18 mouse cellular contexts compared by ENCODE assay signal in genomic region chr8:101950599-101950998, GRCm38 (mm10).
DNase-seq lines count a peak whose midpoint lies in the region; ATAC-seq and TF ChIP-seq lines count a peak whose summit lies in the region.
"Had no signal": no experiment of that assay in that cellular context is flagged by ENCODE, and none has a peak within 500 bp of the region (broad histone marks: within the 10 kb centered on the region; RNA-seq: fewer than 3 reads in every experiment).

No protein-coding gene starts in this region.

- H3K27me3 ChIP-seq in embryonic facial prominence, embryonic 14.5 days (replicated peaks; ENCODE audit: control insufficient read depth, insufficient read depth, low read length): no peaks in the 10 kb centered on the region
- H3K27me3 ChIP-seq in embryonic facial prominence, embryonic 10.5 days (replicated peaks; ENCODE audit: low read depth, poor library complexity, severe bottlenecking): no peaks in the 10 kb centered on the region
- no peaks in the 10 kb centered on the region for H3K27me3 ChIP-seq in hindbrain, postnatal 0 days (ENCODE audit: insufficient read depth, low read length)
- no peaks in the 10 kb centered on the region for H3K27me3 ChIP-seq in hindbrain, embryonic 11.5 days (ENCODE audit: control insufficient read depth, insufficient read depth, low read length)
- no peaks in the 10 kb centered on the region for H3K27me3 ChIP-seq in heart, embryonic 16.5 days (ENCODE audit: control insufficient read depth, insufficient read depth, low read length)
- no peaks in the 10 kb centered on the region for H3K27me3 ChIP-seq in stomach, postnatal 0 days (ENCODE audit: control insufficient read depth, insufficient read depth, low read length)
- H3K27me3 ChIP-seq: forebrain, embryonic 12.5 days; limb, embryonic 13.5 days; liver, embryonic 15.5 days had no signal

- H3K9me3 ChIP-seq in embryonic facial prominence, embryonic 14.5 days (ENCODE audit: control insufficient read depth, low read length): no peaks in the 10 kb centered on the region
- H3K9me3 ChIP-seq in embryonic facial prominence, embryonic 10.5 days: no peaks in the 10 kb centered on the region
- H3K9me3 ChIP-seq in hindbrain, postnatal 0 days (ENCODE audit: low read length): no peaks in the 10 kb centered on the region
- no peaks in the 10 kb centered on the region for H3K9me3 ChIP-seq in hindbrain, embryonic 11.5 days (ENCODE audit: control insufficient read depth, low read length)
- no peaks in the 10 kb centered on the region for H3K9me3 ChIP-seq in heart, embryonic 16.5 days (replicated peaks; ENCODE audit: control insufficient read depth, low read length)
- H3K9me3 ChIP-seq in stomach, postnatal 0 days (ENCODE audit: control insufficient read depth, low read length): no peaks in the 10 kb centered on the region
- H3K9me3 ChIP-seq: forebrain, embryonic 12.5 days; limb, embryonic 13.5 days; liver, embryonic 15.5 days had no signal

- no peaks in the 10 kb centered on the region for H3K4me1 ChIP-seq in embryonic facial prominence, embryonic 14.5 days (ENCODE audit: control insufficient read depth, insufficient read depth, low read length)
- no peaks in the 10 kb centered on the region for H3K4me1 ChIP-seq in embryonic facial prominence, embryonic 10.5 days
- H3K4me1 ChIP-seq in hindbrain, postnatal 0 days (ENCODE audit: insufficient read depth, low read length): no peaks in the 10 kb centered on the region
- H3K4me1 ChIP-seq in hindbrain, embryonic 11.5 days (replicated peaks; ENCODE audit: control insufficient read depth, insufficient read depth, low read length): no peaks in the 10 kb centered on the region
- no peaks in the 10 kb centered on the region; the same call in 1 of the 2 replicates for H3K4me1 ChIP-seq in heart, embryonic 16.5 days (ENCODE audit: control insufficient read depth, insufficient read depth, low read length)
- H3K4me1 ChIP-seq in stomach, postnatal 0 days (replicated peaks; ENCODE audit: control insufficient read depth, insufficient read depth): no peaks in the 10 kb centered on the region
- H3K4me1 ChIP-seq: forebrain, embryonic 12.5 days; limb, embryonic 13.5 days; liver, embryonic 15.5 days had no signal

- no peak overlapping the region for H3K27ac ChIP-seq in embryonic facial prominence, embryonic 14.5 days (replicated peaks; ENCODE audit: low read depth, low read length)
- H3K27ac ChIP-seq in embryonic facial prominence, embryonic 10.5 days (replicated peaks): no peak overlapping the region
- H3K27ac ChIP-seq in hindbrain, postnatal 0 days: no peak overlapping the region
- no peak overlapping the region for H3K27ac ChIP-seq in hindbrain, embryonic 11.5 days (ENCODE audit: low read depth, low read length)
- H3K27ac ChIP-seq in heart, embryonic 16.5 days (ENCODE audit: low read length): peak overlapping the region; percentile 80
- no peak overlapping the region for H3K27ac ChIP-seq in stomach, postnatal 0 days (replicated peaks)
- H3K27ac ChIP-seq: forebrain, embryonic 12.5 days; limb, embryonic 13.5 days; liver, embryonic 15.5 days had no signal

- no peaks in the 10 kb centered on the region for H3K36me3 ChIP-seq in embryonic facial prominence, embryonic 14.5 days (ENCODE audit: control insufficient read depth, insufficient read depth, low read length)
- no peaks in the 10 kb centered on the region for H3K36me3 ChIP-seq in embryonic facial prominence, embryonic 10.5 days (replicated peaks)
- H3K36me3 ChIP-seq in hindbrain, postnatal 0 days (ENCODE audit: insufficient read depth, low read length): no peaks in the 10 kb centered on the region
- no peaks in the 10 kb centered on the region for H3K36me3 ChIP-seq in hindbrain, embryonic 11.5 days (ENCODE audit: control insufficient read depth, insufficient read depth, low read length)
- H3K36me3 ChIP-seq in heart, embryonic 16.5 days (ENCODE audit: control insufficient read depth, insufficient read depth): no peaks in the 10 kb centered on the region
- H3K36me3 ChIP-seq in stomach, postnatal 0 days (ENCODE audit: control insufficient read depth, insufficient read depth, low read length): no peaks in the 10 kb centered on the region
- H3K36me3 ChIP-seq: forebrain, embryonic 12.5 days; limb, embryonic 13.5 days; liver, embryonic 15.5 days had no signal

- TF ChIP-seq EP300 in stomach, postnatal 0 days (optimal IDR thresholded peaks at IDR 0.05): no peak

- no peak for ATAC-seq in embryonic facial prominence, embryonic 14.5 days (ENCODE audit: low read depth)
- ATAC-seq in hindbrain, postnatal 0 days: no peak
- no peak for ATAC-seq in hindbrain, embryonic 11.5 days (ENCODE audit: low FRiP score)
- ATAC-seq in heart, embryonic 16.5 days (replicated peaks; ENCODE audit: extremely low read depth, insufficient read depth, low FRiP score): peak; percentile 80
- no peak for ATAC-seq in stomach, postnatal 0 days (ENCODE audit: low FRiP score, low TSS enrichment)
- ATAC-seq: lung, postnatal 0 days had no signal

- H3K4me2 ChIP-seq in embryonic facial prominence, embryonic 14.5 days (ENCODE audit: low read depth, low read length): no peak overlapping the region
- H3K4me2 ChIP-seq in hindbrain, postnatal 0 days (ENCODE audit: low read depth, low read length): no peak overlapping the region
- H3K4me2 ChIP-seq in hindbrain, embryonic 11.5 days (replicated peaks; ENCODE audit: low read depth, low read length): no peak overlapping the region
- no peak overlapping the region for H3K4me2 ChIP-seq in heart, embryonic 16.5 days (ENCODE audit: low read depth, low read length)
- no peak overlapping the region for H3K4me2 ChIP-seq in stomach, postnatal 0 days (replicated peaks; ENCODE audit: low read depth)
- H3K4me2 ChIP-seq: forebrain, embryonic 12.5 days; limb, embryonic 13.5 days; liver, embryonic 15.5 days had no signal

- no peak for TF ChIP-seq POLR2A in brain, embryonic 14.5 days (IDR thresholded peaks at IDR 0.05; ENCODE audit: borderline replicate concordance, extremely low read depth, insufficient read depth, insufficient read length, poor library complexity, severe bottlenecking)

- H3K9ac ChIP-seq in embryonic facial prominence, embryonic 14.5 days (ENCODE audit: low read depth, low read length): no peak overlapping the region
- H3K9ac ChIP-seq in hindbrain, postnatal 0 days (replicated peaks; ENCODE audit: low read length): no peak overlapping the region
- H3K9ac ChIP-seq in hindbrain, embryonic 11.5 days (ENCODE audit: low read depth, low read length): no peak overlapping the region
- no peak overlapping the region for H3K9ac ChIP-seq in heart, embryonic 16.5 days (ENCODE audit: low read length)
- no peak overlapping the region for H3K9ac ChIP-seq in stomach, postnatal 0 days (ENCODE audit: low read length)
- H3K9ac ChIP-seq: forebrain, embryonic 12.5 days; limb, embryonic 13.5 days; liver, embryonic 15.5 days had no signal

- no peak for TF ChIP-seq CTCF in hindbrain, postnatal 0 days (IDR thresholded peaks at IDR 0.05; ENCODE audit: low read depth)
- TF ChIP-seq CTCF in brain, embryonic 14.5 days (IDR thresholded peaks at IDR 0.05; ENCODE audit: borderline replicate concordance, extremely low read depth, insufficient read depth, insufficient read length): no peak
- TF ChIP-seq CTCF in stomach, postnatal 0 days (IDR thresholded peaks at IDR 0.05; ENCODE audit: low read depth): no peak

- WGBS in embryonic facial prominence, embryonic 14.5 days: 50% methylated on average over 2 of the region's 2 CpGs
- WGBS in embryonic facial prominence, embryonic 10.5 days: 68% methylated on average over 2 of the region's 2 CpGs
- 58% methylated on average over 2 of the region's 2 CpGs for WGBS in hindbrain, postnatal 0 days
- WGBS in hindbrain, embryonic 11.5 days: 74% methylated on average over 2 of the region's 2 CpGs
- 22% methylated on average over 2 of the region's 2 CpGs for WGBS in heart, embryonic 16.5 days
- 50% methylated on average over 2 of the region's 2 CpGs for WGBS in stomach, postnatal 0 days

- DNase-seq in embryonic facial prominence, embryonic 14.5 days (ENCODE audit: low spot score): peak; percentile 2
- DNase-seq in embryonic facial prominence, embryonic 10.5 days (ENCODE audit: low spot score): no peak
- DNase-seq in hindbrain, postnatal 0 days (ENCODE audit: low spot score): peak; percentile 9
- DNase-seq in hindbrain, embryonic 11.5 days (ENCODE audit: low spot score): no peak
- DNase-seq in brain, embryonic 14.5 days (ENCODE audit: low read depth): peak; percentile 4
- DNase-seq in urinary bladder, postnatal 25 days (ENCODE audit: low spot score): no peak
- no peak for DNase-seq in stomach, postnatal 0 days (ENCODE audit: low spot score)
- DNase-seq: cerebellum, adult 9-10 months; kidney, adult 2 months; kidney, postnatal 14 days; layer of hippocampus, adult 9-11 months; midbrain, embryonic 14.5 days; thymus, adult 18-20 months had no signal

- H3K4me3 ChIP-seq in embryonic facial prominence, embryonic 14.5 days (ENCODE audit: low read depth, low read length): no peak overlapping the region
- no peak overlapping the region for H3K4me3 ChIP-seq in embryonic facial prominence, embryonic 10.5 days
- H3K4me3 ChIP-seq in hindbrain, postnatal 0 days (ENCODE audit: low read length): no peak overlapping the region
- H3K4me3 ChIP-seq in hindbrain, embryonic 11.5 days (ENCODE audit: low read depth, low read length): no peak overlapping the region
- no peak overlapping the region for H3K4me3 ChIP-seq in heart, embryonic 16.5 days (ENCODE audit: low read length)
- no peak overlapping the region for H3K4me3 ChIP-seq in stomach, postnatal 0 days (ENCODE audit: low read depth, low read length)
- H3K4me3 ChIP-seq: forebrain, embryonic 12.5 days; limb, embryonic 13.5 days; liver, embryonic 15.5 days had no signal

Comparison
In these comparisons a context has a peak if more than half of its experiments do, and no peak if none do; other contexts are left out.
1. DNase-seq: peak in embryonic facial prominence, embryonic 14.5 days (single experiment), hindbrain, postnatal 0 days (single experiment) and brain, embryonic 14.5 days (single experiment); none in embryonic facial prominence, embryonic 10.5 days (single experiment), hindbrain, embryonic 11.5 days (single experiment), urinary bladder, postnatal 25 days (single experiment) and stomach, postnatal 0 days (single experiment).